In the genomic region with DNA sequence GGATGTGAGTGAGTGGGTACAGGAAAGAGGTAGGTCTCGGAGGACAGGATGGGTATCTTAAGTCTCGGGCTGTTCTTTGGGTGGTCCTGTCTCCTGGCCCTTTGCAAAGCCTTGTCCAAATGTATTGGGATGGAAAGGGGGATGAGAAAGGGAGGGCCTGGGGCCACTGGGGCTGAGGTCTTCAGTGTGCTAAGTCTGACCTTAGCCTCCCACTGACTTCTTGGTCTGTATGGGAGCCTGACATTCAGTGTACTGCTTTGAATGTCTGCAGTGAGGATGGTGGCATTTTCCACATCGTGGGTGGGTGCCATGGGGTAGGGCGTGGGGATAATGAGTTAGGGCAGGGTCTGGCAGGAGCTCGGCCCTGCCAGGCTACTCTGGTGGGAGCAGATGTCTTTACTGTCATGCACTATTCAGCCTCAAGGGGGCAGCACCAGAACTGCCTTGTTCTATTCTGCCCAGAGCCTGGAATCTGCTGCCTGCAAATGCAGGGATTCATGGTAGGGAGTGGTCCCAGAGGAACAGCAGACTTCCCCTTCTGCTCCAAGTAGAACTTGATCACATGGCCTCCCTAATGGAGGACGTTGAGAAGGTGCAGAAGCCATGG, we compare ENCODE assay signal across 10 mouse cellular contexts. TPM values are rescaled to one million over a fixed set of nuclear protein-coding genes. Genes with fewer than 3 reads are reported as not detected.
A peak's percentile ranks its signal among the peaks of the same experiment; 100 is the strongest.
DNase-seq lines count a peak whose midpoint lies in the region; ATAC-seq lines count a peak whose summit lies in the region.
"Had no signal": no experiment of that assay in that cellular context is flagged by ENCODE, and none has a peak within 500 bp of the region (broad histone marks: within the 10 kb centered on the region; RNA-seq: fewer than 3 reads in every experiment).

No protein-coding gene starts in this region.

- intact Hi-C loops in left cerebral cortex, postnatal 4 days (cut with DNase I) = no loop called here

- H3K27ac ChIP-seq in midbrain, embryonic 14.5 days (replicated peaks; ENCODE audit: low read depth, low read length) = no peak overlapping the region

- WGBS in midbrain, embryonic 14.5 days = 42% methylated on average over 6 of the region's 6 CpGs

- DNase-seq in gastrocnemius, adult 18-20 months (ENCODE audit: low spot score) = peak; percentile 44
- no peak for DNase-seq in gastrocnemius, postnatal 25 days
- peak; percentile 34 to 50 for DNase-seq in cerebellum, adult 18-20 months
- peak; percentile 78 for DNase-seq in forelimb bud, embryonic 11.5 days (ENCODE audit: low read depth, low spot score)
- peak; percentile 6 for DNase-seq in kidney, adult 11 months
- DNase-seq in left cerebral cortex, postnatal 4 days = peak; percentile 81
- DNase-seq in midbrain, embryonic 14.5 days = peak; percentile 85
- peak; percentile 41 to 79 for DNase-seq in spleen, postnatal 4 days (ENCODE audit: low spot score in 2 of 2)

- no peak overlapping the region for H3K9ac ChIP-seq in midbrain, embryonic 14.5 days (replicated peaks; ENCODE audit: low read length)

- no peaks in the 10 kb centered on the region for H3K27me3 ChIP-seq in midbrain, embryonic 14.5 days (ENCODE audit: control insufficient read depth, insufficient read depth, low read length)

- H3K9me3 ChIP-seq in midbrain, embryonic 14.5 days (ENCODE audit: control insufficient read depth, low read length) = no peaks in the 10 kb centered on the region

- H3K36me3 ChIP-seq in midbrain, embryonic 14.5 days (ENCODE audit: control insufficient read depth, insufficient read depth, low read length) = no peaks in the 10 kb centered on the region

- H3K4me2 ChIP-seq in midbrain, embryonic 14.5 days (ENCODE audit: low read length) = no peak overlapping the region

- H3K4me3 ChIP-seq in midbrain, embryonic 14.5 days (replicated peaks; ENCODE audit: low read depth, low read length) = no peak overlapping the region

- H3K4me1 ChIP-seq in midbrain, embryonic 14.5 days (ENCODE audit: control insufficient read depth, insufficient read depth, low read length) = no peaks in the 10 kb centered on the region

- peak; percentile 34; the same call in 1 of the 2 replicates for ATAC-seq in midbrain, embryonic 14.5 days (ENCODE audit: low FRiP score, low TSS enrichment)

RNA-seq across cellular contexts. Expression of a gene that starts 21.0 kb away (rescaled TPM):
- not detected for total RNA-seq in gastrocnemius, adult 18-20 months (2021)
- not detected for total RNA-seq in gastrocnemius, postnatal 25 days (2021)
- not detected for total RNA-seq in left cerebral cortex, postnatal 4 days (2021)
- not detected in 2 replicates for polyA plus RNA-seq in midbrain, embryonic 14.5 days (2014; fragmentation: Nextera tagmentation; extraction: Ambion mirVana)
- polyA plus RNA-seq: C2C12; liver, embryonic 16.5 days had no signal
